Mouse (Mus musculus): ENCODE data around the gene Eif1.

- TF ChIP-seq POLR2A (IDR thresholded peaks at IDR 0.05; ENCODE audit: insufficient read depth, low read length) = no peak
- peak; percentile 83 for TF ChIP-seq CTCF (IDR thresholded peaks at IDR 0.05; ENCODE audit: low read depth, low read length)
Observed at GRCm38 (mm10) chr11:100297801-100298200, 21.9 kb upstream of the Eif1 start.
